Mouse (Mus musculus): Measurements from ENCODE around the gene Scaf4.
A peak's percentile ranks its signal among the peaks of the same experiment; 100 is the strongest.

Scaf4 gene

GRCm38 (mm10) chr16:90203226-90203962, 80.9 kb downstream of the Scaf4 start:
- no peak for DNase-seq (ENCODE audit: low spot score in 2 of 2)

- DNase-seq (ENCODE audit: low spot score in 2 of 2): no peak
Measured at GRCm38 (mm10) chr16:90202140-90202539, 82.2 kb downstream of the Scaf4 start.

- DNase-seq (ENCODE audit: low spot score in 2 of 2): no peak
Measured at GRCm38 (mm10) chr16:90199174-90199573, 85.1 kb downstream of the Scaf4 start.

- DNase-seq (ENCODE audit: low spot score in 2 of 2): no peak
Measured at GRCm38 (mm10) chr16:90198626-90199025, 85.7 kb downstream of the Scaf4 start.

GRCm38 (mm10) chr16:90197337-90197973, 86.8 kb downstream of the Scaf4 start:
- peak; percentile 70 to 73 for DNase-seq (ENCODE audit: low spot score in 2 of 2)

- no peak for DNase-seq (ENCODE audit: low spot score in 2 of 2)
Measured at GRCm38 (mm10) chr16:90196688-90197240, 87.5 kb downstream of the Scaf4 start.

GRCm38 (mm10) chr16:90193719-90194118, 90.6 kb downstream of the Scaf4 start:
- no peak for DNase-seq (ENCODE audit: low spot score in 2 of 2)

- DNase-seq (ENCODE audit: low spot score in 2 of 2): no peak
Measured at GRCm38 (mm10) chr16:90191289-90191688, 93.0 kb downstream of the Scaf4 start.

GRCm38 (mm10) chr16:90187453-90187852, 96.8 kb downstream of the Scaf4 start:
- peak; percentile 39 to 45 for DNase-seq (ENCODE audit: low spot score in 2 of 2)

GRCm38 (mm10) chr16:90185928-90186588, 98.2 kb downstream of the Scaf4 start:
- peak; percentile 62 to 63 for DNase-seq (ENCODE audit: low spot score in 2 of 2)

- no peak for DNase-seq (ENCODE audit: low spot score in 2 of 2)
Measured at GRCm38 (mm10) chr16:90184135-90184534, 100.2 kb downstream of the Scaf4 start.

GRCm38 (mm10) chr16:90181673-90182072, 102.6 kb downstream of the Scaf4 start:
- DNase-seq (ENCODE audit: low spot score in 2 of 2): peak; percentile 30 to 71

GRCm38 (mm10) chr16:90180975-90181374, 103.3 kb downstream of the Scaf4 start:
- no peak for DNase-seq (ENCODE audit: low spot score in 2 of 2)

- no peak for DNase-seq (ENCODE audit: low spot score in 2 of 2)
Measured at GRCm38 (mm10) chr16:90179892-90180291, 104.4 kb downstream of the Scaf4 start.

GRCm38 (mm10) chr16:90178404-90178803, 105.9 kb downstream of the Scaf4 start:
- no peak for DNase-seq (ENCODE audit: low spot score in 2 of 2)

- DNase-seq (ENCODE audit: low spot score in 2 of 2): no peak
Measured at GRCm38 (mm10) chr16:90177425-90177824, 106.9 kb downstream of the Scaf4 start.

- no peak for DNase-seq (ENCODE audit: low spot score in 2 of 2)
Measured at GRCm38 (mm10) chr16:90176472-90176871, 107.8 kb downstream of the Scaf4 start.

Data from urinary bladder, adult 18-20 months (tissue).